Mouse (Mus musculus): ENCODE measurements around the gene Nsun3.

Nsun3 gene

GRCm38 (mm10) chr16:62786621-62787331 is at the start of gene Nsun3:
TSS of gene Nsun3 (minus strand) at chr16:62786818.
- DNase-seq: peak; percentile 97

DNA sequence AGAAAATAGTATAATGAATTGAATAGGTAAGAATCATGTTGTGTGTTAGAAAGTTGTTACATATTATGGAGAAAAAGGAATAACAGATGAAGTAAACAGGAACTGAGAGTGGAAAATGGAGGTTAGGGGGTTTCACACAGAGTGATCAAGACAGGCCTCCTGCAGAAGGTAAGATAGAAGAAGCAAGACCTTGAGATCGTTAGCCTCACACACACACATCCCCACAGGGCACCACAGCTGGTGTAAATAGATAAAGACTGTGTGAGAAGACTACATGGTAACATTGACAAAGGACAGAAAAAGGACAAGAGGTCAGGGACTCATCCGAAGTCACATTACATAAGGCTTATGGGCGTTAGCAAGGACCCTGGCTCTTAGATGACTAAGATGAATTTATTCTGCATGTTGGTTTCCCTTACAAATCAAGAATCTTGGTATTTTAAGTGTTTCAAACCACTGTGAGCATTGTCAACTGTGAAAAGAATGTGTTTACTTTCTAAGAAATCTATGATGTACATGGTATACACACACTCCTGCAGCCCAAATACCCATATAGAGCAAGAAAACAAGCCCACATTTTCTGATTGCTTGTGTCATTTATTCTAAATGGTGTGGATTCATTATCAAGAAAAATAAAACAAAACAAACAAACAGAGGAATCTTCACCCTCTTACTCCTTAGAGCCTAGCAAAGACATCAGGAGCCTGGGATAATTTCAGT is 47.6 kb upstream of the Nsun3 start:
- DNase-seq: no peak

DNA sequence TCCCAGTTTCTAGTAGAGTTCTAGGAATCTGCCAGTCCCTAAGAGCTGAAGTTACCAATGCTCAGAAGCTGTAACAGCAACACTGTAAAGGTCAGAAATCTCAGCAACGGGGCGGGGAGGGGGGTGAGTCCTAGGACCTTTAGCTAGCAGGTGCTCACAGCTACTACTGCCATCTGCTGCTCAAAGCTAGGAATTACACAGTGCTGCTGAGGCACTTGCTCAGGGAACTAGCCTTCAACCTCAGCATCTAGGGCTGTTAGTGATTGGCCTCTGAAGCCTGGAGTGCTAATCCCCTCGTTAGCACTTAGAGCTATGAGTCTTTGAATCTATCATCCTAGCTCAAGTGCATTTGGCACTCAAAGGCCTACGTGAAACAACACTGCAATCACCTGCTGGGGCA is 45.9 kb upstream of the Nsun3 start:
- DNase-seq: peak; percentile 68

DNA sequence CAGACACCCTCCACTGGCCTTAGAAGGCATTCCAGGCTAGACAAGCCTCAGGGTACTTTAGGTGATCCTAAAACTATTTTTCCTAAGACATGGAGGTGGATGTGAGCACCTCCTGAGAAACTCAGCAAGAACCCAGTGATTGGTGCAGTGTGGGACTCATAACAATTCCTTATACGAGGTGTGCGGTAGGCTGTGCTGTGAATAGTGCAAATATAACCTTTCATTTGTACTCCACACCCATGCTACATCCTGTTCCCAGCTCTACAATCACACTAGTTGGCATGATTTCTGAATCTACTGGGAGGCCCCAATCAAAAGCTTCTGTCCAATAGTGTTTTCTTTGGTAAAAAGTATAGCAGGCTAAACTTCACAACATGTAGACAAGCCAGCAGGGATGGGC is 45.4 kb upstream of the Nsun3 start:
- DNase-seq: no peak

DNA sequence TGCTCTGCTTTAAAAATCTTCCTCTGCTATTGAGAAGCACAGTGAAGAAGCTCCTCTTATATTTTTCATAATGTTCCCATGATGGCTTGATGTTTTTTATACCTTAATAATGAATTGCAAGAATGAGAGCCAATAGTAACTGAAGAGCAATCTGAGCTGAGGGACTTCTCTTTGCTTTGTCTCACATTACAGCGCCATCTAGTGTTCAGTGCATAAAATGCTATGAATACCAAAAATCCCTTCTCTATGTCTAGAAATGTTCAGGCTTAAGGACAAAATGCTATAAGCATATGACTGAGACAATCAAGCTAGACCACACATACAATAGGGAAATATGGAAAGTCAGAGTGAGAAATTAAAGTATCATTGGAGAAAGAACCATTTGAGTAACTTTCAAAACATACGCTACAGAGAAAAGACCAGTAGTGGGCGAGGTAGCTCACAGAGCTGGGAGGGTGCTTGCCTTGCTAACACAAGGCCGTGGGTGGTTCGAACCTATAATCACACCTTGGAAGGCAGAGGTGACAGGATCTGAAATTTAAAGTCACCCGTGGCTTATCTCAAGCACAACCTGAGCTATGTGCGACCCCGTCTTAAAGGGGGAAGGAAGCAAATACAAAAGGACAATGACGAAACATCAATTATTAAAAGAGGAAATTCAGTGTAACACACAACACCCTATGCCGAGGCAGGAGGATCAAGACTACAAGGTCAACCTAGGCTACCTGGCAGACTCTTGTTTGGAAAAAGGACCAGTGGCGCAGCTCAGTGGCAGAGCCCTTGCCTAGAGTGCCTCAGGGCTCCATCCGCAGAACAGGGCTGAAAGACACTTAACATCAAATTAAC is 39.8 kb upstream of the Nsun3 start:
- peak; percentile 51 for DNase-seq

DNA sequence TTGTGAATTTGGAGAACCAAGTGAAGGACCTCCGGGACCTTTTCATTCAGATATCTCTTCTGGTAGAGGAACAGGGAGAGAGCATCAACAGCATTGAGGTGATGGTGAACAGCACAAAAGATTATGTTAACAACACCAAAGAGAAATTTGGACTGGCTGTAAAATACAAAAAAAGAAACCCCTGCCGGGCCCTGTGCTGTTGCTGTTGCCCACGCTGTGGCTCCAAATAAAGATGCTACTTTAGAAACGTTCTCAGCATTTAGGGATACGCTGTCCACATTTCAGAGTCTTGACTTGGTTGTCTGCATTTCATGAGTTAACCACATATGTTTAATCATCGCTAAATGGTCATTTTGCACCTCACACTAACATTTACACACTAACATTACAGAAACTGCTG is 35.9 kb upstream of the Nsun3 start:
- DNase-seq: no peak

- DNase-seq: peak; percentile 43
Observed at GRCm38 (mm10) chr16:62814491-62814890, 27.9 kb upstream of the Nsun3 start, which contains the start of gene Stx19. TSS of gene Stx19 (plus strand) at chr16:62814676.

- no peak for DNase-seq
Observed at GRCm38 (mm10) chr16:62813790-62814189, 27.2 kb upstream of the Nsun3 start.

DNA sequence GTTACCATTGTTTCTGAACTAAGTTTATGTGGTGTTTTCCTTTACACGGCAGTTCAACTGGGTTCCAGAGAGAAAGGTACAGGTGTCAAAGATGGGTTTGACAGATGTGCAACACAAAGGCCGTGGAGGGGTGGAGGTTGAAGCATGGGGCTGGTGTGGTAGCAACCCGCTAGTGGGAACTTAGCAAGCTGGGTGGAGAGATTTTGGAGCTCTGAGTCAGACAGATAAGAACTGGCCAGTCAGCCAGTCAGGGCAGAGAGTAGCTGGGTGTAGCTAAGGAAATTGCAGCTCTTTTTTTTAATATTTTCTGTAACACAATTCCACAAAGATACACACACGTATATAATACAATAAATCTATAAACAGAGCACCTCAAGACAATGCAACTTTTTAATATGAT is 24.2 kb upstream of the Nsun3 start:
- DNase-seq: no peak

DNA sequence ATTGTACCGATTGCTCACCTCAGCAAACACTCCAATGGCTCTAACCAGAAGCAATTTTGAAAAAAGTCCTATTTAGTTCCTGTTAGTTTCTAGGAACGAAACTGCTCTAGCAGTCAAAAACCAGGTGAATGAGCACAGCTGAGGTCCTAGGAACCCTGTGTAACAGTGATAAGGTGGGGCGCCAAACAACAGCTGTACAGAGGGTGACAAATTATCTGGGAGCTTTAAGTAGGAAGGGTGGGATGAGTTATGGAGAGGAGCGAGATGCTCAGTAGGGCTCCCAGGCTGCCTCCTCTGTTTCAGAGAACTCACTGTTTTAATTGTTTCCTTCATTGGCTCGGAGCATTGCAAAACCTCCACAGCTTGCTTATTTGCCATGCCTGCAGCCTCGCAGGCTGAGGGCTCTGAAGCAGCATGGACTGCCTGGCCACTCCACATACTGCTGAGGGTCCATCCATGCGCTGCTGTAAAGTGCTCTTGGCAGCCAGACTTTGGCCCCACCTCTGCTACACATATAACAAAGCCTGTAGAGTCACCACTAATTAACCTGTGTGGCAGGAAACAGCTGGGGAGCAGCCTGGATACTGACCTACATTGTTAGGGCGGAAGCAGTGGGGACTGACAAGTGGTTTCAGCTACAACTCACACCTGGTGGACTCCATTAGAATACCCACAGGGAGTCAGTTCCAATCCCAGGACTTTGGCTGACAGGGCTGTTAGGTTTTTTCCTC is 20.8 kb upstream of the Nsun3 start:
- DNase-seq: peak; percentile 20

DNA sequence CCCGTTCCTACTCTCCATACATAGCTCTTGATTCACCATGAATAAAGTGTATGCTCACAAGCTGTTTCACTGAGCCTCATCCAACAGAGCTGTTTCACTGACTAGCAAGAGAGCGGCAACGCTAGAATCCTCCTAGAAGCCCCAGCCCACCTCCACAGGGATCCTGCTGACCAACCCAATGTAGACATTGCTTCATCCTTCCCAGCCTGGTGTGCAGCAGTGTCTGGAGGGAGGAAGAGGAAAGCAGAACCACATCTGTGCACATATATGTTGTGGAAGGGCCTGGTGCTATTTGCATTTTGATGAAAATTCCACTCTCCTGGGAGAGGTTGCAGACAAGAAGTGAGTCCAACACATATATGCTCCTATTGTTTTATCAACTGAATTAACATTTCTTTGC is 18.0 kb upstream of the Nsun3 start:
- DNase-seq: no peak

DNA sequence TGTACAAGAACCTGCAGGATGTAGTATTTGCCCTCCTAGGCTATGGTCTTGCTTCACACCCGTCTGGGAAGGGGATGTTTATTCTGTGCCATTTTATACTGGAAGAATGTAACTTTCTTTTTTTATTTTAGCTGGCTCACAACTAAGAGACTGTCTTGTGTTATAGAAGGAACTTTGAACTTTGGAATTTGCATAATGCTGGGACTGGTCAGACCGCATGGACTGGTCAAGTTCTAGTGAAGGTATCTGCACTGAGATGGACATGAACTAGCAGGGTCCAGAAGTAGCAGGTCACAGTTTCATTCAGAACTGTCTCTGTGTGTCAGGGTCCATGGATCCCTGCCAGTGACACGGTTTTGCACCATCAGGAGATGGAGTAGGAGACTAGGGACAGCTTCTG is 13.2 kb upstream of the Nsun3 start:
- no peak for DNase-seq

- DNase-seq: no peak
Observed at GRCm38 (mm10) chr16:62799426-62799825, 12.8 kb upstream of the Nsun3 start.

DNA sequence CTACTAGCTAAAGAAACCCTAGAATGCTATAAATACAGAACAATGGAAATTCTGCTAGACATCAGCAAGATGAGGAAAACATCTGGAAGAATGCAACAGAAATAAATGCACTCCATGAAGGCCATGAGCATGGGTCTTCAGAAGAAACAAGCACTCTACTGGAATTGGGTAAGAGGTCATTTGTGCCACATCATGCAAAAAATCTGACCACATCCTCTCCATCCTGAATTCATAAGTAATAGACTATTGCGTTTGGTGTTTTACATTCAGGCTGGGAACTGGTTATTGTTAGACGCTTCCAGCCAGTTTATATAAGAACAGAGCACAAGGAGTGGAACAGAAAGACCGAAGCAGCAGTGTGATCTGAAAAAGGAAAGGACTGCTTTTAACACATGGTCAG is 12.2 kb upstream of the Nsun3 start:
- no peak for DNase-seq

DNA sequence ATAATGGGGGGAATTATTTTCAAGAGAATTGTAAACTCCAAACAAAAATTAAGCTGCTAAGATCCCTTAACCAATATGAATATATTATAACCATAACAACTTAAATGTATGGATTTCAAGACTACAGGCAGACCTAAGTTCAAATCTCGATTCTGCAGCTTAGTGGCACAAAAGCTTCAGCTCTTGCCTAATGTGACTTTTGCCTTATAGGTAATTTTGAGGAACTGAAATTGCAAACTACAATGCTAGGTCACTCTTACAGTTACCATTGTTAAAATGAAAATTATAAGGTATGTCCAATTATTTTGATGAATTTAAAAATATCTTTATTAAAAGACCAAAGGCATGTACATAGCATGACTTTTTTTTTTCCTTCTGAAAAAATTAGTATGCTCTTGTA is 10.0 kb upstream of the Nsun3 start:
- no peak for DNase-seq

- DNase-seq: peak; percentile 45
Observed at GRCm38 (mm10) chr16:62782229-62782628, 4.4 kb downstream of the Nsun3 start.

DNA sequence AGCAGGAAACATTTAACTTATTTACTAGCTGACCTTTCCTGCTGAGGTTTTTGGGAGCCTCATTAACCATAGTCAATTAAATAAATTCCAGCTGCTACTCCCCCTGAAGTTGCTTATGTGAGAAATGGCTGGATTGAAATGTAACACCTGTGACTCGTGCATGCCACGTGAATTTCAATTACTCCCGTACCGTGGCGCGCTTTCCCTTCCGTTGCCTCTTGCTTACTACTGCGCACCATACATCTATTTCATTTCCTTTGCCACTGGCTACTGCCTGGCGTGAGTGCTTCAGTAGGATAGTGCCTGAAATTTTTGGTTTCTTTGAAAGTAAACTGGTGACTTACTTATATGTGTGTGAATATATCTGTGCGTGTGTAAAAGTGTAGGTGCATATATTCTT is 8.3 kb downstream of the Nsun3 start:
- no peak for DNase-seq

GRCm38 (mm10) chr16:62776034-62776433 is 10.6 kb downstream of the Nsun3 start:
- no peak for DNase-seq

- no peak for DNase-seq
Observed at GRCm38 (mm10) chr16:62773462-62773861, 13.2 kb downstream of the Nsun3 start.

DNA sequence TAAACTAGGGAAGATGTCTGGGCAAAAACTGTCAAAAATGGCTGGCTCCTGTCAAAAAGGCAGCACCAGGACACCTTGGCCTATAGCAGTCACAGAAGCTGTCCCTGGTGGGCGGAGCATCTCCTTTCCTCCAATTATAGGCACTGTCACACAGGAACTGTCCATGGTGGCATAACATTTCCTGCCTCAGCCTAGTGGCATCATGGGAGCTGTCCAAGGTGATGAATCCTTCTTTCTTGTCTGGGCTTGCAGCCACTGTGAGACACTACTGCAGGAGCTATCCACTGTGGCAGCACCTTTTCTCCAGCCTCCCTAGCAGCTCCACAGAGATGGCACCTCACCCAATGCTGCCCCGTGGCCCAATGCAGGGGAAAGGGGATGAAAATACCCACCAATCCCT is 28.3 kb downstream of the Nsun3 start:
- peak; percentile 18 for DNase-seq

GRCm38 (mm10) chr16:62755307-62755706 is 31.3 kb downstream of the Nsun3 start:
- peak; percentile 5 for DNase-seq

GRCm38 (mm10) chr16:62753597-62753996 is 33.0 kb downstream of the Nsun3 start:
- DNase-seq: no peak

- no peak for DNase-seq
Observed at GRCm38 (mm10) chr16:62753079-62753478, 33.5 kb downstream of the Nsun3 start.

All from lung, postnatal 10 days (tissue).